Mouse (Mus musculus): ENCODE data around the gene Siah2. TPM values are rescaled to one million over a fixed set of nuclear protein-coding genes. Genes with fewer than 3 reads are reported as not detected.

The Siah2 gene
- polyA plus RNA-seq, 1 experiment from 2014 or later: 6.5 TPM

DNA sequence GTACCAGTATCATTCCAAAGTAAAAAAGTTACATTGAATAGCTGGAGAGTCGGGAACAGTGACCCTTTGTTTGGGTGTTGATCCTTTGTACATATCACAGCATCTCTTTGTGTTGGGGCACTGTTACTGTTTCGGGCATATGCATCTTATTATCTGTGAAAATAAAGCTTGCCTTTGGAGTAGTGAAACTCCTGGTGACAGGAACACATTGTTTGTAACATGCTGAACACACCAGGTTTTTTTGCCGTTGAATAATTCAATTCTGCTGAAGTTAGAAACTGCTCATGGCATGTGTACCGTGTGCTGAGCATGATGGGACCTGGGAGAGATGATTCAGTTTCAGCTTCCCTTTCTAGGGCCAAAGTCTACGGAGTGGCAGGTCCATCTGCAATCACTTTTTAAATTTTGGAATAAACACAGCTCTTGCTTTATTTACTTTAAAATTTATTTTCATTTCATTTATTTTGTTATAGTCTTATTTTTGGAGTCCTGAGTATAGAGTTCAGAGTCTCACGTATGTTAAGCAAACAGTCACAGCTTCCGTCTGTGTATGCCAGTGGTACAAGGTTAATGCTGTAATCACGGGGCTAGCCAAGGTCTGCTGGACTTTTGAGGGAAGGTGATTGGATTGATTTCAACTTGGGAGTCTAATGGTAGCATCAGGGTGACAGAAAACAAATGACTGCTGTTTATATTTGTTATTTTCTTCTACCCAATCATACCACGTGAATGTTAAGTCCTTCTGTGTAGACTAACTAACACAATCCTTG is 27.4 kb upstream of the Siah2 start:
- Histone ChIP-seq H3K36me3 (no peaks in the 10 kb centered on the region), H3K4me1 (replicated peaks) (no peaks in the 10 kb centered on the region), H3K27ac (no peak overlapping the region), H3K9ac (replicated peaks) (no peak overlapping the region), H3K4me2 (no peak overlapping the region), H3K27me3 (no peaks in the 10 kb centered on the region), H3K4me3 (replicated peaks) (no peak overlapping the region), H3K9me3 (peaks cover 5% of the 10 kb centered on the region; the same call in 1 of the 2 replicates)
- no peak for ATAC-seq (ENCODE audit: insufficient number of reproducible peaks, insufficient read depth, low FRiP score, low TSS enrichment, low read depth)
- 81% methylated on average over 9 of the region's 9 CpGs for WGBS

DNA sequence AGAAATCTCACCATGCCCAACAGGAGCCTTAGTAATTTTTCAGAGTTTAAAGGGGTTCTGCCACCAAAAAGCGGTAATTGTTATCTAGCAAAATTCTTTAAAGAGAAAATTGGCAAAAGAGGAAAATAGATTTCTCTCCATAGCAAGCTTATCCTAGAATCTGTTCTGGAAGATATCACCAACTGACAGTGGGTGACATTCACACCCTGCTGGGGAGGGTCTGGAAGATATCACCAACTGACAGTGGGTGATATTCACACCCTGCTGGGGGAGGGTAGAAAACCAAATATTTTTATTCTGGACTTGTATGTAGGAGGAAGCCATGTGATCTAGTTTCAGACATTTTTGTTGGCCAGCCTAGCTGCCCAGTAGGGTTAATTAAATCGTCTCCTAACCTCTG is 24.5 kb upstream of the Siah2 start:
- Histone ChIP-seq H3K9ac (replicated peaks) (no peak overlapping the region), H3K4me3 (replicated peaks) (no peak overlapping the region), H3K36me3 (no peaks in the 10 kb centered on the region), H3K9me3 (peaks cover 5% of the 10 kb centered on the region; the same call in 1 of the 2 replicates), H3K4me2 (no peak overlapping the region), H3K27ac (no peak overlapping the region), H3K27me3 (no peaks in the 10 kb centered on the region), H3K4me1 (replicated peaks) (no peaks in the 10 kb centered on the region)
- no peak for ATAC-seq (ENCODE audit: insufficient number of reproducible peaks, insufficient read depth, low FRiP score, low TSS enrichment, low read depth)
- 81% methylated on average over 2 of the region's 2 CpGs for WGBS

DNA sequence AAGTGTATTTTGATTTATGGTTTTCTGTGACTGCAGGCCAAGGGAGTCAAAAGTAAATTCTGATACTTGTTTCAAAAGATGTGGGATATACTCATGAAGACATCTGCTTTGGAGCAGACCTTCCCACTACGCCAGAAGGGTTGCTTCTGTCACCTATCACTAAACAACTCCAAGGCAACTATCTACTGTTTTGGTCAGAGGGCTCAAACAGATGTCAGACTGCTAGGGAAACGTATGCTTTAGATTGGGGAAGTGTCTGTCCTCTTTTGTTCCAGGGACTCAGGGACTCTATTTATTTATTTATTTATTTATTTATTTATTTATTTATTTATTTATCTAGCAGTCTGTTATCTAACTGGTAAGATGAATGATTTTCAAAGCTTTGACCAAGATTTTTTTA is 22.6 kb upstream of the Siah2 start:
- Histone ChIP-seq H3K9ac (replicated peaks) (no peak overlapping the region), H3K4me1 (replicated peaks) (no peaks in the 10 kb centered on the region), H3K4me3 (replicated peaks) (no peak overlapping the region), H3K27ac (no peak overlapping the region), H3K9me3 (peaks cover 5% of the 10 kb centered on the region; the same call in 1 of the 2 replicates), H3K4me2 (no peak overlapping the region), H3K36me3 (no peaks in the 10 kb centered on the region), H3K27me3 (no peaks in the 10 kb centered on the region)
- ATAC-seq (ENCODE audit: insufficient number of reproducible peaks, insufficient read depth, low FRiP score, low TSS enrichment, low read depth): no peak
- WGBS: 55% methylated on average over 2 of the region's 2 CpGs

DNA sequence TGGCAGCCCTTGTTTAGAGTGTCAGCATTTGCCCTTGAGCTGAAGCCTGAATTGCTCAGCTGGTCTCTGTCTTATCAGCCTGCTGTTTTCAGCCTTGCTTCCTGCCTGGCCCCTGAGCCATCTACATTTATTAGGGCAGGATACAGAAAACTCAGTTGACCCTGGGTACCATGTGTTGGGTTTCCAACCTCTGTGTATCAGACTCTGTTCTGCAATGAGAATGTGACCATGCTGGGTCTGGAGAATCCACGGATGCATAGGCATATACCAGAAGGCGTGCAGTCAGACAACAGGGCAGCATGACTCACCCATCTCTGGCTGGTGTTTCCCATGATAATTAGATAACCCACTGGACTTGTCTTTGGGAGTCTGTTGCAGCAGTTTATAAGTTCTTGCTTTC is 21.8 kb upstream of the Siah2 start:
- 60% methylated on average over 2 of the region's 2 CpGs for WGBS
- H3K9me3 ChIP-seq: peaks cover 5% of the 10 kb centered on the region; the same call in 1 of the 2 replicates
- no peak overlapping the region for H3K9ac ChIP-seq (replicated peaks)
- H3K27me3 ChIP-seq: no peaks in the 10 kb centered on the region
- H3K4me2 ChIP-seq: no peak overlapping the region
- no peaks in the 10 kb centered on the region for H3K36me3 ChIP-seq
- no peak for ATAC-seq (ENCODE audit: insufficient number of reproducible peaks, insufficient read depth, low FRiP score, low TSS enrichment, low read depth)
- H3K4me3 ChIP-seq (replicated peaks): no peak overlapping the region
- no peak overlapping the region for H3K27ac ChIP-seq
- no peaks in the 10 kb centered on the region for H3K4me1 ChIP-seq (replicated peaks)

DNA sequence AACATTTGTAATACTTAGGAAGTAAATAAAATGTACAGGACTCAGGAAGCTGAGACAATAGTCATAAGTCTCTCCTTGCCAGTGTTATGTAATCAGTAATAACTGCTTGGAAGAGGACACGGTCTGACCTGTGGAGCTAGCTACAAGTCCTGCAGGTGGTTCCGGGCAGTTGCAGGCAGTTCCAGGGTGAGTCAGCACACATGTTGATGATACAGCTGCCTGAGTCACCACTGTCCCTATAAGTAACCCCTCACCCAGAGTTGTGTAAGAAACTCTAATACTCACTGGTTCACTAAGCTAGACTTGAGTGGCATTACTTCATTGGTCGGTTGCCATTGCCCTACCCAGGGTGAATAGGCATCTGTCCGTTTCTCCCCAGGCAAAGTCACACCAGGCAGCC is 21.0 kb upstream of the Siah2 start:
- no peak for ATAC-seq (ENCODE audit: insufficient number of reproducible peaks, insufficient read depth, low FRiP score, low TSS enrichment, low read depth)
- Histone ChIP-seq H3K9ac (replicated peaks) (no peak overlapping the region), H3K9me3 (peaks cover 5% of the 10 kb centered on the region; the same call in 1 of the 2 replicates), H3K4me2 (no peak overlapping the region), H3K4me1 (replicated peaks) (no peaks in the 10 kb centered on the region), H3K27me3 (no peaks in the 10 kb centered on the region), H3K4me3 (replicated peaks) (no peak overlapping the region), H3K27ac (no peak overlapping the region), H3K36me3 (no peaks in the 10 kb centered on the region)
- 77% methylated on average over 4 of the region's 4 CpGs for WGBS

DNA sequence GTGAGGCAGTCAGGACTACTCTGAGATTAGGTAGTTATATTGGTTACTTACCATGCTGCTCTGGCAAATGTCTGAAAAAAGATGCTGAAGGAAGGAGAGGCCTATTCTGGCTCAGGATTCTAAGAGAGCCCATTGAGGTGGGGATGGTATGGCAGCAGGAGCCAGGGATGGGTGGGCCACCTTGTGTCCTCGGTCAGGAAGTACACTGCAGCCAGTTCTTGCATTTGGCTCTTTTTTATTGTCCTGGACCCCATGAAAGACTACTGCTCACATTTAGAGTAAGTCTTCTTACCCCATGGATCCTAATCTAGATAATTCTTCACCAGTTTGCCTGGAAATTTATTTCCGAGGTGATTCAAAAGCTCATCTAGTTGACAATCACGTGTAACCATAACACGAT is 12.3 kb upstream of the Siah2 start:
- Histone ChIP-seq H3K27ac (no peak overlapping the region), H3K36me3 (no peaks in the 10 kb centered on the region), H3K27me3 (no peaks in the 10 kb centered on the region), H3K4me2 (no peak overlapping the region), H3K9me3 (no peaks in the 10 kb centered on the region), H3K4me1 (replicated peaks) (no peaks in the 10 kb centered on the region), H3K4me3 (replicated peaks) (no peak overlapping the region), H3K9ac (replicated peaks) (no peak overlapping the region)
- ATAC-seq (ENCODE audit: insufficient number of reproducible peaks, insufficient read depth, low FRiP score, low TSS enrichment, low read depth): no peak
- WGBS: 79% methylated on average over 4 of the region's 4 CpGs

DNA sequence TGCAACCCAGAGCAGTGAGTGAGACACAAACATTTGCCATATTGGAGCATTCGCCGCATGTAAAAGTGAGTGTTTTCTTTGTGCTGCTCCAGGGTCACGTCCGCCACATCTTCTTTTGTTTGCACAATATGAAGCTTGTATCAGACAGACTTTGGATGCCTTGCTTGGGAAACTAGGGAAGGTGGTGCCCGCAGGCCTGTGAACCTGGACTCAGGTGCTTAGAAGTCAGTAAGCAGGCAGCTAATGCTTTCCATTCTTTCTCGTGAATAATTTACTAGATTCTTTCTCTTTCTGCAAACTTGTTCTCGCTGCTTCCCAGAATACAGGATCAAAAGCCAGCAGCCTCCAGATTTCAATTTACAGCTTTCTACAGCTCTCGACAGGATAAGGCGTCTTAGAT is 11.5 kb upstream of the Siah2 start:
- Histone ChIP-seq H3K4me3 (replicated peaks) (no peak overlapping the region), H3K27ac (no peak overlapping the region), H3K27me3 (no peaks in the 10 kb centered on the region), H3K4me2 (no peak overlapping the region), H3K36me3 (no peaks in the 10 kb centered on the region), H3K4me1 (replicated peaks) (no peaks in the 10 kb centered on the region), H3K9me3 (no peaks in the 10 kb centered on the region), H3K9ac (replicated peaks) (no peak overlapping the region)
- WGBS: 80% methylated on average over 9 of the region's 9 CpGs
- ATAC-seq (ENCODE audit: insufficient number of reproducible peaks, insufficient read depth, low FRiP score, low TSS enrichment, low read depth): no peak

DNA sequence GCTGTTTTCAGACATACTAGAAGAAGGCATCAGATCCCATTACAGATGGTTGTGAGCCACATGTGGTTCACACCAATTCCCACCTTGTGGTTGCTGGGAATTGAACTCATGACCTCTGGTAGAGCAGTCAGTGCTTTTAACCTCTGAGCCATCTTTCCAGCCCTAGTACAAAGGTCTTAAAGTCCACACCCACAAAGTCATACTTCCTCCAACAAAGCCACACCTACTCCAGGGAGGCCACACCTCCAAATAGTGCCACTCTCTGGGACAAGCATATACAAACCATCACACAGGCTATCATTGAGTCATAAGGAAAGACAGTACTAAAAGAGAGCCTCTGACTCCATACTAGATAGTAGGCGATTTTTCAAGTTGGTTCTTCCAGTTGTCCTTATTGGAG is 10.1 kb upstream of the Siah2 start:
- whole genome bisulfite sequencing: 81% methylated on average over 1 of the region's 1 CpGs
- Histone ChIP-seq H3K4me3 (replicated peaks) (no peak overlapping the region), H3K9ac (replicated peaks) (no peak overlapping the region), H3K36me3 (no peaks in the 10 kb centered on the region), H3K4me2 (no peak overlapping the region), H3K27ac (no peak overlapping the region), H3K9me3 (no peaks in the 10 kb centered on the region), H3K27me3 (no peaks in the 10 kb centered on the region), H3K4me1 (replicated peaks) (no peaks in the 10 kb centered on the region)
- no peak for ATAC-seq (ENCODE audit: insufficient number of reproducible peaks, insufficient read depth, low FRiP score, low TSS enrichment, low read depth)

DNA sequence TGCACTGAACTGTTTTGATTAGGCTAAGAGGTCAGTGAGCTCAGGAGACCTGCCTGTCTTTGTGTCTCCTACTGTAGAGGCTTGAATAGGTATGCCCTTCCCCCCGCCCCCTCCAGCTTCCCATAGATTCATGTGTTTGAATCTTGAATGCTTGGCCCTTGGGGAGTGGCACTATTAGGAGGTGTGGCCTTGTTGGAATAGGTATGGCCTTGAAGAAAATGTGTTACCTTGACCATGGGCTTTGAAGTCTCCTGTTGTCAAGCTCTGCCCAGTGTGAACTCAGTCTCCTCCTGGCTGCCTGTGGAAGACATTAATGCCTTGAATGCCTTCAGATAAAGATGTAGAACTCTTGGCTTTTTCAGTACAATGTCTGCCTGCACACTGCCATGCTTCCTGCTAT is 9.2 kb upstream of the Siah2 start:
- Histone ChIP-seq H3K9me3 (no peaks in the 10 kb centered on the region), H3K27ac (no peak overlapping the region), H3K4me3 (replicated peaks) (no peak overlapping the region), H3K36me3 (no peaks in the 10 kb centered on the region), H3K27me3 (no peaks in the 10 kb centered on the region), H3K4me2 (no peak overlapping the region), H3K4me1 (replicated peaks) (no peaks in the 10 kb centered on the region), H3K9ac (replicated peaks) (no peak overlapping the region)
- ATAC-seq (ENCODE audit: insufficient number of reproducible peaks, insufficient read depth, low FRiP score, low TSS enrichment, low read depth): no peak
- 82% methylated on average over 1 of the region's 1 CpGs for WGBS

DNA sequence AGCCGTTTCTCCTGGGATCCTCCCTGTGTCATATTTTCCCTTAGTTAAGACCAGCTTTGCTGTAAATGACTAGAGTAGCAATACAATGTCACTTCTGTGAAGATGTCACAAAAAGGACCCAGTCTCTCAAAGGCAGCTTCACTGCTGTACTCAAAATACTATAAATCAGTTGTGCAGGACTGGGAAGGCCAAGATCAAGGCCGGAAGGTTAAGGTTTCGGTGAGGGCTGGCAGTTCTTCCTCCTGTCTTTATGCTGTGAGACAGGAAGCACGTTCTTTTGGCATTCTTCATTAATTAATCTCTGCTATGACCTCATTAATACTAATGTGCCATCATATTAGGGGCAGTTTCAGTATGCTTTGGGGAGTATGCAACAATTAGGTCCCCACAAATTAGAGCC is 5.7 kb upstream of the Siah2 start:
- WGBS: 78% methylated on average over 4 of the region's 4 CpGs
- Histone ChIP-seq H3K4me2 (no peak overlapping the region), H3K9me3 (no peaks in the 10 kb centered on the region), H3K27me3 (peaks cover 5% of the 10 kb centered on the region), H3K9ac (replicated peaks) (no peak overlapping the region), H3K4me1 (replicated peaks) (peaks cover under 1% of the 10 kb centered on the region; the same call in 1 of the 2 replicates), H3K4me3 (replicated peaks) (no peak overlapping the region), H3K36me3 (no peaks in the 10 kb centered on the region), H3K27ac (no peak overlapping the region)
- no peak for ATAC-seq (ENCODE audit: insufficient number of reproducible peaks, insufficient read depth, low FRiP score, low TSS enrichment, low read depth)

DNA sequence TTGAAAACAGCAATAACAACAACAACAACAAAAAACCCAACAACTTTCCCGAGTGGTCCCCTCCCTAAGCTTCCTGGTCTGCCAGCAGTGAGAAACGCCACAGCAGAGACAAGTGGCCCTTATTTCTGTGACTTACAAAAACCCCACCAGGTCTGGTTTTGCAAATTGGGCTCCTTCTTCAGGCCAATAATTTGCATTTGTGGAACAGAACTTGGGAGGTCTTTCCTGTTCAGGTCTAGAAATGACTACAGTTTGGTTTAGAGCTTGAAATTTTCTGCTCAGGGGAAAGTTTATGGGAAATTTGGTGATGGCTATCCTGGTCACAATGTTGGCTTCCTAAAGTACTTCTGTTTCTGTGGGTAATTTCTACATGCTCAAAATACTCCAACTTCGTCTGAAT is 4.6 kb upstream of the Siah2 start:
- no peak overlapping the region for H3K4me2 ChIP-seq
- peaks cover 7% of the 10 kb centered on the region for H3K27me3 ChIP-seq
- H3K4me1 ChIP-seq (replicated peaks): peaks cover 4% of the 10 kb centered on the region; the same call in 1 of the 2 replicates
- no peaks in the 10 kb centered on the region for H3K9me3 ChIP-seq
- H3K9ac ChIP-seq (replicated peaks): no peak overlapping the region
- H3K4me3 ChIP-seq (replicated peaks): no peak overlapping the region
- WGBS: 42% methylated on average over 3 of the region's 3 CpGs
- H3K36me3 ChIP-seq: no peaks in the 10 kb centered on the region
- no peak for ATAC-seq (ENCODE audit: insufficient number of reproducible peaks, insufficient read depth, low FRiP score, low TSS enrichment, low read depth)
- no peak overlapping the region for H3K27ac ChIP-seq

DNA sequence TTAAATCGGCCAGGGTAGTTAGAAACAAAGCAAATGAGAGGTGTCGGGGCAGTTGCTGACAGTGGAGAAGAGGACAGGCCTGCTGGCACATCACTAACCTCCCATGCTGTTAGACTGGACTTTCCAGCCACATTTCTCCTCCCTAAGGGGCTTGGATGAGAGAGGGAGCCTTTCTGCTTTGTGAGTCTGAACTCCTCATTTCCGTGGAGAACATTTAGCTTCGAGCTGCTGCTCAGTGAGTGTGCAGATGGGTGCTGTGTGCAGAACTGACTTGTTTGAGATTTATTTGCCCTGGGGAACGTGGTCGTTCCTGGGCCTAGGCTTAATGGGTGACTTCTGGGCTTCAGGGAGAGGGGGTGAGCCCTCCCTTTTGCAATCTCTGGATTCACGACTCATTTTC is 3.3 kb upstream of the Siah2 start:
- Histone ChIP-seq H3K4me1 (replicated peaks) (peaks cover 4% of the 10 kb centered on the region; the same call in 1 of the 2 replicates), H3K27ac (no peak overlapping the region), H3K4me2 (no peak overlapping the region), H3K9me3 (no peaks in the 10 kb centered on the region), H3K9ac (replicated peaks) (no peak overlapping the region), H3K4me3 (replicated peaks) (no peak overlapping the region), H3K27me3 (peaks cover 7% of the 10 kb centered on the region), H3K36me3 (no peaks in the 10 kb centered on the region)
- no peak for ATAC-seq (ENCODE audit: insufficient number of reproducible peaks, insufficient read depth, low FRiP score, low TSS enrichment, low read depth)
- WGBS: 30% methylated on average over 7 of the region's 7 CpGs
